Mouse (Mus musculus) brown adipose tissue, adult 24 weeks (tissue): ENCODE data around the gene Anxa9. TPM values are rescaled to one million over a fixed set of nuclear protein-coding genes. Genes with fewer than 3 reads are reported as not detected.

ENCODE experiments used
- H3K27ac ChIP-seq: fragments of 200-500 bp; replicated peaks from 2 replicates; pipeline ENCODE4 v1.5.1; 2012; ENCODE audit warnings: low read depth, mild to moderate bottlenecking, low read length
- H3K4me1 ChIP-seq: fragments of 200-500 bp; 2 replicates; pipeline ENCODE4 v1.6.1; 2012; ENCODE audit warnings: low read length, mixed read lengths; ENCODE audit not compliant: control insufficient read depth, insufficient read depth, insufficient read length
- H3K4me3 ChIP-seq: fragments of 200-500 bp; 2 replicates; pipeline ENCODE4 v1.5.1; 2012; ENCODE audit warnings: low read depth, mild to moderate bottlenecking, low read length, moderate library complexity; ENCODE audit not compliant: insufficient read depth
- polyA plus RNA-seq: library from polyadenylated mRNA; stranded (reverse); fragments of >200 nt; gene quantifications from 2 replicates; pipeline ENCODE4 v1.2.4, GENCODE M21; 2012; ENCODE audit not compliant: missing spikeins, insufficient read depth, insufficient read length

The Anxa9 gene
- polyA plus RNA-seq, 1 experiment = 1.5 TPM

DNA sequence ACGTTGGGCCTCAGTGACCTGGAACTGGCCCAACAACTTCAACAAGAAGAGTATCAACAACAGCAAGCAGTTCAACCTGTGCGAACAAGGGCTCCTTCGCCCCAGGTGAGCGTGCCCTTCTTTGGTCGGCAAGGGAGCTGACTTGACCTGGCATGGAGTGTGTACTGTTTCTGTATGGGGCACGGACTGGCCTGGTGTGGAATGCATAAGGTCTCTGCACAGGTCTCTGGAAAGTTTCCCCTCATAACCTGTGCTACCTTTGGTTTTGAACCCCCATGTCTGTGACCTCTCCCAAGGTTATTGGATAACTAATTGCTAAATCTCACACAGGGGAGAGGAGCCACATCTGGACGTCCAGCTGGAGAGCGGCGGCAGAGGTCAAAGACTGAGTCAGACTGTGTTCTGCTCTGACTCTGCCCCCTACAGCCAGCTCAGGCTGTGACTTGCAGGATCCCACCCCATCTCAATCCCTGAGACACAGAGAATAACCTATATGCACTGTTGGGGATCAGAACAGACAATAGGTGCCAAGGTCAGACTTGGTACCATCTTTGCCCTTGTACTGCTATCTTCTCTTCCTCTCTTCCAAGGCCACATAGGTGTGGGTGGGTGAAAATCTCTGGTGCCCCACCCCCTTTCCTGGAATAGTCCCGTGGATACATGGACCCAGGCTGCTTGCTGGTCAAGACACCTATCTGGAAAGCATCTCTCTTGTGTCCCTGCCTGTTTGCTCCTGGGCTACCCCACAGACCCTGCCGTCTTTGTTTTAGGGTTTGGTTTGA is 11.5 kb downstream of the Anxa9 start:
- no peak overlapping the region for H3K27ac ChIP-seq
- no peak overlapping the region for H3K4me3 ChIP-seq
- H3K4me1 ChIP-seq = peaks cover 2% of the 10 kb centered on the region; the same call in 1 of the 2 replicates

DNA sequence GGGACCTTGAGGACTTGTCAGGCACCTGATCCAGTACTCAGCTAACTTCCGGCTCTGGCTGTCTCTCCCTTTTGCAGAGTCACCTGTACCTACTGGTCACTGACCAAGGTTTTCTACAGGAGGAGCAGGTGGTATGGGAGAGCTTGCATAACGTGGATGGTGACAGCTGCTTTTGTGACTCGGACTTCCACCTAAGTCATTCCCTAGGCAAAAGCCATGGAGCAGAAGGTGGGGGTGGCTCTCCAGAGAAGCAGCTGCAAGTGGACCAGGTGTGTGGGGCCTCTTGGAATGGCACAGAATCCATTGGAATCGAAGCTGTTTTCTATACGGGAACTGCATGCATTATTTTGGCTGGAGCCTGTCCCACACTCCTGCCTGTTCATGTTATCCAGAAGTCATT is 12.3 kb downstream of the Anxa9 start:
- Histone ChIP-seq H3K27ac (no peak overlapping the region), H3K4me1 (peaks cover 2% of the 10 kb centered on the region; the same call in 1 of the 2 replicates), H3K4me3 (no peak overlapping the region)

DNA sequence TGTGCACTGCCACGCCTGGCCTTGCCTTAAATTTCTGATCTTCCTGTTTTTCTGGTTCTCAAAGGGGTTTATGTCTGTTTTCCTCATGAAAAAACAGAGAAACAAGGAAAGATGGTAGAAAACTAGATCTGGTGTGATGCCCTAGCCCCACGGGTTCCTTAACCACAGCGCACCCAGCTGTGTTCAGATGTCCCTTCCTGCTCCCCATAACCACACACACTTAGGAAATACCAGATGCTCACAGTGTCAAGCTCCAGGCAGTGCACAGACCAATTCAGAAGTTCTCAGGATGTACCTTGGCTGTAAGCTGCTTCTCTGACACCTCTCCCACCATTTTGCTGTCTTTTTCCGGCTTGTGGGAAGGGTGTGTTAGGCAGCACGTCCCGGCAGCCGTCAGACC is 12.7 kb downstream of the Anxa9 start:
- Histone ChIP-seq H3K4me3 (no peak overlapping the region), H3K4me1 (peaks cover 2% of the 10 kb centered on the region; the same call in 1 of the 2 replicates), H3K27ac (no peak overlapping the region)

DNA sequence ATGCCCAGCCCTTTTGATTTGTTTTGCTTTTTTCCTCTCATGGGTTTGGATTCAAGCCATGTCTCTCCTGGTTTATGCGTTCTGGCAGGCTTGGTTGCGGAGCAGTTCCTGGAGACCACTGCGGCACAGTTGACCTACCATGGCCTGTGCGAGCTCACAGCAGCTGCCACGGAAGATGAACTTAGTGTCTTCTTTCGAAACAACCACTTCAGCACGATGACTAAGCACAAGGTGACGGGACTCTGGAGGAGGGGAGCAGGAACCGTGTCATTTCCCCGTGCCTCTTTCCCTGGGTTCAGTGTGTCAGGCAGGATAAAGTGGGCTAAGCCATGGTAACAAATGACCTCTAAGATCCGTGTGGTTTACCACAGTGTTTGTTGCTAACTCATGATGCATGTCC is 13.4 kb downstream of the Anxa9 start:
- Histone ChIP-seq H3K27ac (no peak overlapping the region), H3K4me3 (no peak overlapping the region)

DNA sequence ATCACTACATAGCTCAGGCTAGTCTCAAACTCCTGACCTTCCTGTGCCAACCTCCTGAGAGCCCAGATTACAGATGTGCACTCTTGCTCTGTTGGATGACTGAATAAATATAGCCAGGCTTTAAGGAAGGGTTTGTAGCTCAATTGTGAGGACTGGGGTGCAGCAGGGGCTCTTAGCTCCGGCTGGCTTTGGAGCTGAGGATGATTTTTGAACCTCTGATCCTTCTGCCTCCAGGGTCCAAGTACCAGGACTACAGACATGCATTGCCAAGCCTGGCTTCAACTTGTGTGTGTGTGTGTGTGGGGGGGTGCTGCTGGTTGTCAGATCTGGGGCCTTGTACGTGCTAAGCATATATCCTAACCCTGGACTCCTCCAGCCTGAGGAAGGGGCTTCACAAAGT is 14.1 kb downstream of the Anxa9 start:
- Histone ChIP-seq H3K4me1 (peaks cover 2% of the 10 kb centered on the region; the same call in 1 of the 2 replicates), H3K4me3 (no peak overlapping the region), H3K27ac (no peak overlapping the region)

More for the DNA sequence above, 13.4 kb downstream of the Anxa9 start:
- H3K4me1 ChIP-seq = peaks cover 2% of the 10 kb centered on the region; the same call in 1 of the 2 replicates

DNA sequence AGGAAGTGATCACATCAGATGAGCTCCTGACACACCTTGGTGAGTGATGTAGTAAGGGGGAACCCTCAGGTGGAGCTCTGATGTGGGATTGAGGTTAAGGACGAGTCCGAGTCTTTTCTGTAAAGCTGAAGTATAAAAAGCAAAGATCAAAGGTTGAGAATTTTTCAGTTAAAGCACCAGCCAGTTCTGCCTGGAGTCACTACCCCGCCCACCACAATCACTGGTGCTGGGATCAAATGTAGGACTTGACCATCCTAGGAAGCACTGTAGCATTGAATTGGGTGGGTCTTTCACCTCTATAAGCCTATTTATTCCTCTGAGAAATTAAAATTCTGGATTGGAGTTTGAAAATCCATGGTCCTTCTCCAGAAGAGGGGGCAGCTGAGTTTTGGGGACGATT is 15.9 kb downstream of the Anxa9 start:
- Histone ChIP-seq H3K27ac (no peak overlapping the region), H3K4me1 (peaks cover 2% of the 10 kb centered on the region; the same call in 1 of the 2 replicates), H3K4me3 (no peak overlapping the region)

DNA sequence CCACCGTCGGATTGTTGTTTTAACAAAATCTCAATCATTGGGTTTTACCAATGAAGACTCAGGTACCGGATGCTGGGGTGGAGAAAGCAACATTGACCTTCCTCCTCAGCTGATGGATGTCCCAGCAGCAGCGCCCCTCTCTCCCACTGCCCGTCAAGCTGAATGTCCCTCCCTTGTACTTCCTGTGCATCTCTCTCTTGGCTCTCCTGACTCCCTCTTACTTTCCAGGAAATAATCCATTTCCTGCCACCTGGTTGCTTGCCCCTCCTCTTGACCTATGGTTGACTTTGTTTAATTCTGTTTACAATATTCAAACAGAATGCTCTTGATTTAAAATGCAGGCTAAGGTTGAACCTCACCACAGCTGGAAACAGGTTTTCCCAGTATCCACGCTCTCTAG is 16.8 kb downstream of the Anxa9 start:
- 0 out of 2 replicates have a peak, but pooled peaks cover 3% of the 10 kb centered on the region for H3K4me1 ChIP-seq
- H3K27ac ChIP-seq = no peak overlapping the region
- H3K4me3 ChIP-seq = no peak overlapping the region

DNA sequence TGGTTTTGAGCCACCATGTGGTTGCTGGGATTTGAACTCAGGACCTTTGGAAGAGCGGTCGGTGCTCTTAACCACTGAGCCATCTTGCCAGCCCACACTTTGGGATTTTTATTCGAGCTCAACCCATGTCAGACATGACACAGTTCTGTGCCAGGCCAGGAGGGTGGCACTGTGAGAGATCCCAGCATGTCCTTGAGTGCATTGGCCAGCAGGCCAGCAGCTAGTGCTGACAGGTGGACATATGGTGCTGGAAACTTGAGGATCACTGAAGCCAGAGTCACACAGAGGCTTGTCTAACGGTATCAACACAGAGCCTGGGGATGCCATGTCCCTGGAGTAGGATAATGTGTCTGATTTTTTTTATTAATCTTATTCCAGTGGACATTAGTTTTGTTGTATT is 17.6 kb downstream of the Anxa9 start:
- H3K4me3 ChIP-seq = no peak overlapping the region
- no peak overlapping the region for H3K27ac ChIP-seq
- H3K4me1 ChIP-seq = 0 out of 2 replicates have a peak, but pooled peaks cover 5% of the 10 kb centered on the region

DNA sequence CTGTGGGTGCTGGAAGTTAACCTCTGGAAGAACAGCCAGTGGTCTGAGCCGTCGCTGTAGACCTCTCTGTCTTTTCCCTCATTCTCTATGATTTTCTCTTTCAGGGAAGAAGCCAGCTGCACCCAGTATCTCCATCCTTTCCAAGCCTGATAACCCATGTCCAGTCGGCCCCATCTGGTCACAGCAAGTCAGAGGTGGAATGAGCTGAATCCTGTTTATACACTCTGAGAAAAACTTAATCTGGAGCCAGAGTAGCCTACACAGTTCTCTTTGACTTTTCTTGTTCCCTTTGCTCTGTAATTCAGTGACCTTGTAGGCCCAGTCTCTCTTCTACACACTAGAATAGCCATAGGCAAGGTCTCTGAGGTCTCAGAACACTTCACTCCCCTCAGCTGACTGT is 19.4 kb downstream of the Anxa9 start:
- Histone ChIP-seq H3K4me1 (peaks cover 8% of the 10 kb centered on the region; the same call in 1 of the 2 replicates), H3K27ac (no peak overlapping the region), H3K4me3 (no peak overlapping the region)

DNA sequence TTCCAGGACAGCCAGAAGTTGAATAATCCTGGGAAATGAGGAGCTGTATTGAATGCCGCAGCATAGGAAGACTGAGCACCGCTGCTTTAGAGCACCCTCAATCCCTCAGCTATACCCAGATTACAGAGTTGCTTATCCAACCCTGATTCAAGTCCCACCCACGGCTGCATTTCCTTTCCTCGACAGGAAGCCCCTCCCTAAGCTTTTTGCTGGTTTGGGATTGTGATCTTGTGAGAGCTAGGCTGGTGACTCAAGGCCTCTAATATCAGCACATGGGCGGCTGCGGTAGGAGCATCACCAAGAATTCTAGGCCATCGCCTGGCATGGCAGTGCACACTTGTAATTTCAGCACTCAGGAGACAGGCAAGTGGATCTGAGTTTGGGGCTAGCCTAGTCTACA is 20.5 kb downstream of the Anxa9 start:
- H3K4me3 ChIP-seq = peak overlapping the region; percentile 20
- peak overlapping the region; percentile 54 for H3K27ac ChIP-seq
- H3K4me1 ChIP-seq = peaks cover 8% of the 10 kb centered on the region; the same call in 1 of the 2 replicates

DNA sequence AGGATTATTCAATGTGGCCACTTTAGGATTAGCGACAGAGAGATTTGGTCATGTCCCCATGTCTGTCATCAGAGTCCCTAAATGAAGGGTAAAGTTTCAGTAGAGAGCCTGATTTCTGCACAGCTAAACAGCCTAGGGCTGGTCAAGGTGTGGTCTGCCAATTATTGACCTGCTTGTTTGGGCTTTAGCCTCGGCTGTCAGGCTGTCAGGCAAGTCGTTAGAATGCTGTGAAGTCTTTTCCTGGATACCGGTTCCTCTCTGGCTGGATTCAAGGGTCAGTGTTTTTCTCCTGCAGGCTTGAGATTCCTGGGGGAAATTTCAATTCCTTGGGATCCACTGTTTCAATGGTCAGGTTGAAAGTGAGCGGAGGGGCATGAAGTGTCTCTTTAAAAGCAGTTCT is 21.0 kb downstream of the Anxa9 start:
- peak overlapping the region; percentile 54 for H3K27ac ChIP-seq
- peak overlapping the region; percentile 20 for H3K4me3 ChIP-seq
- peaks cover 8% of the 10 kb centered on the region; the same call in 1 of the 2 replicates for H3K4me1 ChIP-seq

DNA sequence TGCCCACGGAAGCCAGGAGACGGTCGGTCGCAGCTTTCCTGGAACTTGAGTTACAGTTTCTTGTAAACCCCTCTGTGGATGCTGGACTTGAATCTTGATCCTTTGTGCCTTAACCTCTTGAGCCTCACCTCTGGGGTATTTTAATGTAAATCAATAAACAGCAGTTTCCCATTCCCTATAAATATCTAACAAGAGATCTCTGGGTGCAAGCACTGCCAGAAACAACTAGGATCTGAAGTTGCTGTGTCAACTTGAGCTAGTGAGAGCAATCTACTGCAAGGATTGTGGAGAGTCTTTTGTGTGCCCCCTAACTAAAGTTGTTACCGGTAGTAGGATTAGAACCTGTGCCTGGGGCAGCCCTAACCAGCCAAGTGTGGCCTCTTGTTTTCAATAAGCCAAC is 21.6 kb downstream of the Anxa9 start:
- peaks cover 11% of the 10 kb centered on the region; the same call in 1 of the 2 replicates for H3K4me1 ChIP-seq
- no peak overlapping the region for H3K4me3 ChIP-seq
- 0 out of 2 replicates have a peak overlapping the region, but pooled peaks have one; percentile 11 for H3K27ac ChIP-seq

DNA sequence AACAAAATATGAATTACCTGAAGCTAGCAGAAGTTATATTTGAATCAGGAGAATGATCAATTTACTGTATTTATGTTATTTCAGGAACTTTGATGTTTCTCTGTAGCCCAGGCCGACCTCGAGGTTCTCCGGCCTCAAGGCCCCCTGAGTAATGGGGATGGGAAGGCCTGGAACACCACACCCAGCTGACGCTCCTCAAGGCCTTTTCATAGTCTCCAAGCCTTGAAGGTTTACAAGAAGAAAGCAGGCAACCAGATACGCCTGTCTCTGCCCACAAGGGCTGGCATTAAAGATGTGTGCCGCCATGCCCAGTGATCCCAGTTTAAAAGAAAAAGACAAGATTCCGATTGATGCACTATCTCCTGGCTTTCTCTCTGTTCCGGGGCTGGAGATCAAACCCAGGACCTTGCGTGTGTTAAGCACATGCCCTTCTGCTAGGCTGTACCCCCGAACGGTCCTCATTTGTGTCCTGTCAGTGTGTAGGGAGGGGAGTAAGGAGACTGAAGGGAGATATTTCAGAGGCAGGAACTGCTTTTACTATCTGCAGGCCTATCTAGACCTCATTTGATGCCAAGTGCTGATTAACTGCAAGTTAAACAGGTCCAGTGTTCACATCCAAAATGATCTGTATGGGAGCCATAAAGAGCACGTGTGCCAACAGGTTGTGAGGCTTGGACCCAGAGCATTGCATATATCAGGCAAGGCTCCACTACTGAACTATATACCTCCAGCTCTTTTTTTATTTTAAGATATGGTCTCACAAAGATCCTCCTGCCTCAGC is 22.3 kb downstream of the Anxa9 start:
- peaks cover 11% of the 10 kb centered on the region; the same call in 1 of the 2 replicates for H3K4me1 ChIP-seq
- H3K27ac ChIP-seq = no peak overlapping the region
- peak overlapping the region; percentile 65; the same call in 1 of the 2 replicates for H3K4me3 ChIP-seq

DNA sequence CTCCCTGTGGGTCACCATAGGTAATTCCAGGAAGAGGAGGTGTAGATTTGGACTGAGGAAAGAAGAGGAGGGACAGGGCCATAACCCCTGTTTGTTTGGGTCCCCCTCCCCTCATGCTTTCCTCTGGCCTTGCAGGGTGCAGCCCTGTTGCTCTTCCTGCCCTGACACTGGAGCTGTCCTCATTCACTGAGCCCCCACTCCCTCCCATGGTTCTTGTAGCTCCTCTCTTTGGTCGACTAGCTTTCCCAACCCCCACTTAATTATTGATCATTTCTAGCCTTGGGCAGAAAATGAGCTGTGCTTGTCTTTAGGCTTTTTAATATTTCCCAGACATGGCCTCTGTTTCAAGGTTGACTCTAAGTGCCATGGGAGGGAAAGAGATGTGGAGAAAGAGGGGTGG is 22.9 kb downstream of the Anxa9 start:
- Histone ChIP-seq H3K27ac (peak overlapping the region; percentile 96), H3K4me1 (peaks cover 11% of the 10 kb centered on the region; the same call in 1 of the 2 replicates), H3K4me3 (peak overlapping the region; percentile 65)

DNA sequence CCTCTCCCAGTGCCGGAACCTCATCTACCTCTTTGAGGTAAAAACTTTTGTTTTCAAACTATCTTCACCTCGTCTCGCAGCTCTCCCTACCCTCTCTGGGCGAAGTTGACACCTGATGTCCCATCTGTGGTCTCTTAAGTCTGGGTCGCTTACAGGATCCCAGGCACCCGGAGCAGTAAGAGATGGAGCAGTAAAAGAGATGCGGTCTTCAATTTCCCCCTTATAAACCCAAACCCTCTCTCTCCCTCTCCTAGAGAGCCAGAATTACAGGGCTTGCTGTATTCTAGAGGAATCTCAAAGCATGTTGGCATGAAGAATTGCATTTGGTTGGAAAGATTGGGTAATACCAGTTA is 23.4 kb downstream of the Anxa9 start:
- peaks cover 11% of the 10 kb centered on the region; the same call in 1 of the 2 replicates for H3K4me1 ChIP-seq
- H3K27ac ChIP-seq = peak overlapping the region; percentile 96
- H3K4me3 ChIP-seq = peak overlapping the region; percentile 65
